Mouse (Mus musculus) G1E (cell line): ENCODE results near the gene Isg15. TPM values are rescaled to one million over a fixed set of nuclear protein-coding genes. Genes with fewer than 3 reads are reported as not detected.

ENCODE experiments used
- ATAC-seq: 2 replicates; pipeline ENCODE4 v1.8.0; 2016; ENCODE audit warnings: mild to moderate bottlenecking; ENCODE audit not compliant: insufficient number of reproducible peaks, poor library complexity, low FRiP score, severe bottlenecking; ENCODE audit errors: extremely low read depth
- DNase-seq: peaks from one replicate; pipeline ENCODE4 v3.0.0; 2012; ENCODE audit warnings: low spot score
- H3K27me3 ChIP-seq: 2 replicates; pipeline ENCODE4 v1.6.1; 2012; ENCODE audit warnings: mild to moderate bottlenecking, low read length, inconsistent platforms; ENCODE audit not compliant: insufficient read depth
- H3K36me3 ChIP-seq: replicated peaks from 2 replicates; pipeline ENCODE3; 2012; ENCODE audit warnings: mild to moderate bottlenecking, inconsistent platforms
- H3K4me1 ChIP-seq: 2 replicates; pipeline ENCODE4 v1.6.1; 2012; ENCODE audit warnings: low read depth, low read length, inconsistent platforms, mixed read lengths; ENCODE audit not compliant: insufficient read depth
- H3K4me3 ChIP-seq: 2 replicates; pipeline ENCODE4 v1.5.1; 2012; ENCODE audit warnings: low read depth, mild to moderate bottlenecking, inconsistent platforms, low read length, moderate library complexity, mixed read lengths
- H3K9me3 ChIP-seq: replicated peaks from 2 replicates; pipeline ENCODE4 v1.6.1; 2012; ENCODE audit warnings: inconsistent platforms
- CTCF ChIP-seq: IDR thresholded peaks from 2 replicates; pipeline ENCODE4 v1.5.1; 2012; ENCODE audit warnings: low read depth, low read length, inconsistent platforms, mixed read lengths
- GATA1 ChIP-seq: IDR thresholded peaks from 2 replicates; pipeline ENCODE4 v1.6.1; 2012; ENCODE audit warnings: borderline replicate concordance, low read length, inconsistent platforms, mixed read lengths
- GATA2 ChIP-seq: IDR thresholded peaks from 2 replicates; pipeline ENCODE4 v1.6.1; 2012; ENCODE audit warnings: low read depth, low read length, inconsistent platforms, borderline replicate concordance
- POLR2AphosphoS5 ChIP-seq: IDR thresholded peaks from 2 replicates; pipeline ENCODE4 v1.6.1; 2012; ENCODE audit warnings: low read depth, low read length, inconsistent platforms; ENCODE audit not compliant: insufficient replicate concordance
- TAL1 ChIP-seq: conservative IDR thresholded peaks from 2 replicates; pipeline ENCODE4 v1.6.1; 2012; ENCODE audit warnings: low read depth, low read length, inconsistent platforms, mixed read lengths
- polyA plus RNA-seq: library from polyadenylated mRNA; stranded (reverse); fragments of >175 nt; gene quantifications from 2 replicates; pipeline ENCODE4 v1.2.3, GENCODE M21; 2012
- total RNA-seq, 2 experiments: library from RNA; stranded (forward) in 1 of 2; stranded (reverse) in 1 of 2; fragments of 200-1000 nt in 1 of 2; fragments of >200 nt in 1 of 2; fragmentation: Nextera tagmentation in 1 of 2; gene quantifications; 2 replicates each; pipeline ENCODE4 v1.2.3; 2014 to 2017

Isg15 gene
- total and polyA plus RNA-seq, 3 experiments, result 0.16 TPM; not detected in 1

DNA sequence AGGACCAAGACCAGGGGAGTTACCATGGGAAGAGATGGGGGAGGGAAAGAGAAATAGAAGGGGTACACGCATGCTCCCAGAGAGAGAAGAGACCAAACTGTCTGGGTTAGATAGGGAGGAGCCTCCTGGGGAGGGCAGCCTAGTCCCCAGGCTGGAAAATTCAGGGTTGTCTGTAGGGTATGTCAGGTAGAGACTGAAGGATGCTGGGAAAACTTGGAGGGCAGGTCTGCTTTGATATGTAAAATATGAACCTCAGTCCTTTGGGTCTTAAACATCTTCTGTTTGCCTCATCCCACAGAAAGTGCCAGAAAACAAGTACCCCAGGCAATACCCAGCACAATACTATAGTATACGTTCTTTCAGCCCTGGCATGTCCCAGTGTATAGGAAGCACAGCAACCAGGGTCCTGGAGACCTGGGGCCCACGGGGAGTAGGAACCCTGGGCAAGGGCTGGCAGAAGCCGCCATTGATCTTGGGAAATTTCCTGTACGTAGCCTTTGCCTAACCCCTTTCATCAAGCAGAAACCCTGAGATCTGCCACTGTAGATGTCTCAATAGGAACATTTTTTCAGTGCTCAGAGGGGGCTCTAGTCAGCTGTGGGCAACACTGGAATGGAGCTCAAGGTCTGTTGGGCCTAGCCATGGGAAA is 12.3 kb downstream of the Isg15 start:
- no peaks in the 10 kb centered on the region; the same call in 1 of the 2 replicates for H3K4me1 ChIP-seq
- peaks cover 52% of the 10 kb centered on the region for H3K27me3 ChIP-seq
- no peak overlapping the region for H3K4me3 ChIP-seq
- no peak for DNase-seq
- H3K9me3 ChIP-seq, result no peaks in the 10 kb centered on the region
- TF ChIP-seq TAL1 (no peak), POLR2AphosphoS5 (no peak), GATA1 (no peak), CTCF (no peak), GATA2 (no peak)
- ATAC-seq, result no peak
- no peaks in the 10 kb centered on the region for H3K36me3 ChIP-seq

DNA sequence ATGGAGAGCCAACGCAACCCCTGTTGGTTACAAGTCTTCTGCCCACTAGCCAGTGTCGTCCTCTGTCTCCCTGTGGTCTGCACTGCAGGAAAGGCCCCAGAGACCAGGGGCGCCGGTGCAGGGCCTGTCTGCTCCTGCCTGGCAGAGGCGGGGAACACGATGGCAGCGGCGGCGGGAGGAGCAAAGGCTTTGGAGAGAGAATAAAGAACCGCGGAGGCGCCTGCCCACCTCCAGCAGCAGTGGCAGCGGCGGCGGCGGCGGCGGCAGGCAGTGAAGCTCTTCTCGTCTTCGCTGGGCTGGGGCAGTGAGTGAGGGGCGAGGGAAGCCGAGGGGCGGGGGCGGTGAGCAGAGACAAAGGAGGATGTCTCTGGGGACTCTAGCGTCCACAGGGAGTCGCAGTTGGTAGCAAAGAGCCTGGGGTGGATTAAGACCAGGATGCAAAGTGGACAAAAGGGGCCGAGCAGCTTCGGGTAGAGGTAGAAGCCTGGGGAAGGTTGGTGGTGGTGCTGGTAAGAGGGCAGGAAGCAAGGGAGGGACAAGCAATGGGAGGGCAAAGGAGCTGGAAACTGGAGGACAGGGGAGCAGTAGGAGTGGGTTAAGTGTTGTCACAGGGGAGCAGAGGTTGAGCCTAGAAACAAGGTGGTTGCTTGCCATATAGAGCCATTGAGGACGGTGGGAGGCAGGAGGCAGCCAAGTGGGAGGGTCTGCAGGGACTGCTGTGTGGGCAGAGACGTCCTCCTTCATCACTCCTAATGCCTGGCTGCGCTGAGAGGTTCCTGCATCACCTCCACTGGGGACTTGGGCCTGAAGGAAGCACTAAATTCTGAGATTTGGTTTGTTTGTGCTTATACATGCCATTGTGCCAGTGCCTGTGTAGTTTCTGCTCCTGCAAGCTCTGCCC is 14.4 kb downstream of the Isg15 start:
- H3K9me3 ChIP-seq, result no peaks in the 10 kb centered on the region
- H3K4me3 ChIP-seq, result no peak overlapping the region
- no peaks in the 10 kb centered on the region; the same call in 1 of the 2 replicates for H3K4me1 ChIP-seq
- ATAC-seq (no peak), DNase-seq (no peak)
- no peaks in the 10 kb centered on the region for H3K36me3 ChIP-seq
- peaks cover 34% of the 10 kb centered on the region for H3K27me3 ChIP-seq
- TF ChIP-seq POLR2AphosphoS5 (no peak), GATA2 (no peak), CTCF (no peak), GATA1 (no peak), TAL1 (no peak)

DNA sequence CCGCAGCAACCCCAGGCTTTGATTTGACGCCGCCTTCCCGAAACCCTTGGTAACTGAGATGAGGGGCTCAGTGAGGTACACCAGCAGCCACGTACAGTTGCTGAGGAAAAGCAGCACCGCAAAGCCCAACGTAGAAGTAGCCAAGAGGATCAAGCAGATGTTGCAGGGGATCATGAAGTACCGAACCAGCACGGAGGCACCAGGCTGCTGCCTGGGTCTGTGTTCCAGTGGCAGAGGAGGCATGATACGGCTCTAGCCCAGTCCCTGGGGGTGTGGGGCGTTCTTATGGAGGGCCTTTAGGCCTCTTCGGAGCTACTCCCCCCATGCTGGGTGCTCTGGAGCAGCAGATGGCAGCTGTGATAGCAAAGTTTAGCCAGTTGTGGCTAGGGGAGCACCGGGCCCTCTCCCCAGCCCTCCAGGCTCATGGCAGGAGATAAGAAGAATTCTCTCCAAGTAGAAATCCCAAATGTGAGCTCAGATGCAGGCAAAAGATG is 15.1 kb downstream of the Isg15 start:
- TF ChIP-seq TAL1 (no peak), GATA1 (no peak), POLR2AphosphoS5 (no peak), GATA2 (no peak), CTCF (no peak)
- H3K4me1 ChIP-seq, result no peaks in the 10 kb centered on the region; the same call in 1 of the 2 replicates
- DNase-seq, result no peak
- H3K4me3 ChIP-seq, result no peak overlapping the region
- no peaks in the 10 kb centered on the region for H3K9me3 ChIP-seq
- H3K27me3 ChIP-seq, result peaks cover 31% of the 10 kb centered on the region
- ATAC-seq, result no peak
- H3K36me3 ChIP-seq, result no peaks in the 10 kb centered on the region

DNA sequence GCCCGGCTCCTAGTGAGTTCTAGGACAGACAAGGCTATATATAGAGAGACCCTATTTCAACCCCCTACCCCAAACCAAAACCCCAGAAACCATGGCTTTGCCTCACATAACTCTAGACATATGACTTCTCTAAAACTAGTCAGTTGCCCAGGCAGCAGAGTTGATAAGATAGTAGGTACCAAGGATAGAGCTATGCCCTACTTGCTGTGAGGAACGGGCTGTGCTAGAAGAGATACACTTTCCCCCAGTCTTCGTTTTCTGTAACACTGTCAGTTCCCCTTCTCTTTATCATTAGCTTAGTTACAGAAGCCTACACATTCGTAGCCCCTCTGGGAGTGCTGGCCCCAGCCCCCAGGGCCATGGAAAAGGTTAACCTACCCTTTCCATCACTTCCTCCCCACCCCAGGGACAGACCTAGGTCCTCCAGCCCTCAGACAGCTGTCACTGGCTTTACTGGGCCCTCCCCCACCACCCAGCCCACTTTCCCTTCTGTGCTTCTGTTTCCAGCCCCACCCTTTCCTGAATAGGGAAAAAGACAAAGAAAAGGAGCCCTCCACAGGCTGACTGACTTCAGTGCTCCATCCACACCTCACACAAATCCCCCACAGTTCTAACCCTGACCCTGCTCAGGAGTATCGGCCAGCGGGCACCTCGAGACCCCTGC is 16.2 kb downstream of the Isg15 start:
- ATAC-seq (no peak), DNase-seq (no peak)
- H3K9me3 ChIP-seq, result no peaks in the 10 kb centered on the region
- no peak for TF ChIP-seq TAL1
- TF ChIP-seq GATA1, result no peak
- no peak for TF ChIP-seq GATA2
- TF ChIP-seq POLR2AphosphoS5, result no peak
- TF ChIP-seq CTCF, result no peak
- no peak overlapping the region for H3K4me3 ChIP-seq
- H3K36me3 ChIP-seq, result no peaks in the 10 kb centered on the region
- no peaks in the 10 kb centered on the region; the same call in 1 of the 2 replicates for H3K4me1 ChIP-seq
- peaks cover 24% of the 10 kb centered on the region for H3K27me3 ChIP-seq

DNA sequence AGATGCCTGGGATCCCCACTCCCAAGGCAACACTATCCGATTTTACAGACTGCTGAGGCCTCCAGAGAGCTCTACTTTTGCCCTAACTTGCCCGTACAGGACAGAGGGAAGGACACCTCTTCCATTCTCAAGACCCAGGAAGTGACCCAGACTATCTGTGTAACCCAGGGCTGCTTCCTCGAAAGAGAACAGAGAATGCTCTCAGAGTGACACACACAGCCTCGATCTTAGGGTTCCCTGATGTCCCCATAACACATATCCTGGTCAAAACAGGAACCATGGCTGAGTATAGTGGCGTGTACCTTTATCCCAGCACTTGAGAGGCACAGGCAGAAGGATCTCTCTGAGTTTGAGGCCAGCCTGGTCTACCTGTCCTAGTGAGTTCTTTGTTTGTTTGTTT is 16.9 kb downstream of the Isg15 start:
- no peaks in the 10 kb centered on the region for H3K36me3 ChIP-seq
- DNase-seq (no peak), ATAC-seq (no peak)
- TF ChIP-seq CTCF (no peak), GATA2 (no peak), TAL1 (no peak), POLR2AphosphoS5 (no peak), GATA1 (no peak)
- no peak overlapping the region for H3K4me3 ChIP-seq
- peaks cover 7% of the 10 kb centered on the region for H3K9me3 ChIP-seq
- H3K4me1 ChIP-seq, result no peaks in the 10 kb centered on the region; the same call in 1 of the 2 replicates
- H3K27me3 ChIP-seq, result peaks cover 21% of the 10 kb centered on the region

DNA sequence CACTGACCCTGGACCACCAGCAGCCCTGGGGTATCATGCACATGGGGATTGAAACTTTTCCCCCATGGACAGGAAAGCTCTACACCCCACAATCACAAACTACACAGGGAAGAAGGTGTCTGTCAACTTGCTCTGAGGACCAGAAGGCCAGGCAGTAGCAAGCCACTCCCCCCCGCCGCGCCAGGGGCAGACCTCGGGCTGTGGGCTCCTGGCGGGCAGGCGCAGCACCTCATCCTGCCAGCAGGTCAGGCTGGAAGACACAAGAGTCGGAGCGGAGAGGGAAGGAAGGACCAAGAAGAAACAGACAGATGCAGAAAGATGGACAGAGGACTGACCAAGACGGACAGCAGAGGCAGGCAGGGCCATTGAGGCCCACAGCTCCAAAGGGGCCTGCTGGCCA is 23.0 kb downstream of the Isg15 start:
- no peaks in the 10 kb centered on the region for H3K36me3 ChIP-seq
- TF ChIP-seq CTCF, result no peak
- ATAC-seq, result no peak

More for the DNA sequence above, 23.0 kb downstream of the Isg15 start:
- Histone ChIP-seq H3K4me1 (no peaks in the 10 kb centered on the region), H3K4me3 (0 out of 2 replicates have a peak overlapping the region, but pooled peaks have one; percentile 31), H3K27me3 (no peaks in the 10 kb centered on the region; the same call in 1 of the 2 replicates), H3K9me3 (peaks cover 57% of the 10 kb centered on the region)
- DNase-seq, result no peak
